Mouse (Mus musculus) kidney, postnatal 0 days (tissue): Measurements from ENCODE around the gene Aff1. TPM values are rescaled to one million over a fixed set of nuclear protein-coding genes. Genes with fewer than 3 reads are reported as not detected.
A peak's percentile ranks its signal among the peaks of the same experiment; 100 is the strongest.

ENCODE experiments used
- ATAC-seq: fragments of 200-750 bp; cut with Nextera tagmentation; replicated peaks from 2 replicates; pipeline ENCODE4 v1.8.0; 2017; ENCODE audit warnings: low read depth, moderate number of reproducible peaks, moderate TSS enrichment, moderate library complexity; ENCODE audit not compliant: low FRiP score
- DNase-seq: peaks from one replicate; pipeline ENCODE4 v3.0.0-alpha.2; 2016; ENCODE audit warnings: low spot score
- H3K27ac ChIP-seq: fragments of 300-500 bp; sonication (generic); 2 replicates; pipeline ENCODE4 v1.5.1; 2014; ENCODE audit warnings: mild to moderate bottlenecking
- H3K27me3 ChIP-seq: fragments of 300-500 bp; sonication (generic); 2 replicates; pipeline ENCODE4 v1.6.1; 2014; ENCODE audit warnings: low read length, mixed read lengths; ENCODE audit not compliant: insufficient read depth
- H3K36me3 ChIP-seq: fragments of 300-500 bp; sonication (generic); 2 replicates; pipeline ENCODE4 v1.6.1; 2014; ENCODE audit warnings: low read length, mixed read lengths; ENCODE audit not compliant: insufficient read depth
- H3K4me1 ChIP-seq: fragments of 300-500 bp; sonication (generic); replicated peaks from 2 replicates; pipeline ENCODE4 v1.6.1; 2014; ENCODE audit warnings: antibody characterized with exemption, low read length, mixed read lengths; ENCODE audit not compliant: insufficient read depth
- H3K4me2 ChIP-seq: fragments of 300-500 bp; sonication (generic); 2 replicates; pipeline ENCODE4 v1.6.1; 2014; ENCODE audit warnings: mild to moderate bottlenecking, low read length, moderate library complexity, mixed read lengths
- H3K4me3 ChIP-seq: fragments of 300-500 bp; sonication (generic); replicated peaks from 2 replicates; pipeline ENCODE4 v1.5.1; 2014; ENCODE audit warnings: low read depth, low read length
- H3K9ac ChIP-seq: fragments of 300-500 bp; sonication (generic); 2 replicates; pipeline ENCODE4 v1.6.1; 2014; ENCODE audit warnings: low read depth, low read length
- H3K9me3 ChIP-seq: fragments of 300-500 bp; sonication (generic); replicated peaks from 2 replicates; pipeline ENCODE4 v1.6.1; 2016; ENCODE audit warnings: low read length, inconsistent platforms, mixed read lengths
- CTCF ChIP-seq: IDR thresholded peaks from 2 replicates; pipeline ENCODE4 v1.5.1; 2016; ENCODE audit warnings: antibody characterized with exemption, low read depth, mild to moderate bottlenecking, moderate library complexity
- WGBS: fragments of 180-500 bp; shearing (Covaris S2); extraction: QIAGEN DNeasy Blood & Tissue Kit; methylation state at CpG from one replicate; pipeline ENCODE4 v1.1.7; 2014; 5-methylcytosine and 5-hydroxymethylcytosine counted together
- polyA plus RNA-seq: library from polyadenylated mRNA; unstranded; fragments of >200 nt; fragmentation: Nextera tagmentation; extraction: Ambion mirVana; gene quantifications from 2 replicates; pipeline ENCODE4 v1.2.1, GENCODE M21; 2015

Aff1 gene
- 12.3 and 14.3 TPM in 2 replicates for polyA plus RNA-seq

DNA sequence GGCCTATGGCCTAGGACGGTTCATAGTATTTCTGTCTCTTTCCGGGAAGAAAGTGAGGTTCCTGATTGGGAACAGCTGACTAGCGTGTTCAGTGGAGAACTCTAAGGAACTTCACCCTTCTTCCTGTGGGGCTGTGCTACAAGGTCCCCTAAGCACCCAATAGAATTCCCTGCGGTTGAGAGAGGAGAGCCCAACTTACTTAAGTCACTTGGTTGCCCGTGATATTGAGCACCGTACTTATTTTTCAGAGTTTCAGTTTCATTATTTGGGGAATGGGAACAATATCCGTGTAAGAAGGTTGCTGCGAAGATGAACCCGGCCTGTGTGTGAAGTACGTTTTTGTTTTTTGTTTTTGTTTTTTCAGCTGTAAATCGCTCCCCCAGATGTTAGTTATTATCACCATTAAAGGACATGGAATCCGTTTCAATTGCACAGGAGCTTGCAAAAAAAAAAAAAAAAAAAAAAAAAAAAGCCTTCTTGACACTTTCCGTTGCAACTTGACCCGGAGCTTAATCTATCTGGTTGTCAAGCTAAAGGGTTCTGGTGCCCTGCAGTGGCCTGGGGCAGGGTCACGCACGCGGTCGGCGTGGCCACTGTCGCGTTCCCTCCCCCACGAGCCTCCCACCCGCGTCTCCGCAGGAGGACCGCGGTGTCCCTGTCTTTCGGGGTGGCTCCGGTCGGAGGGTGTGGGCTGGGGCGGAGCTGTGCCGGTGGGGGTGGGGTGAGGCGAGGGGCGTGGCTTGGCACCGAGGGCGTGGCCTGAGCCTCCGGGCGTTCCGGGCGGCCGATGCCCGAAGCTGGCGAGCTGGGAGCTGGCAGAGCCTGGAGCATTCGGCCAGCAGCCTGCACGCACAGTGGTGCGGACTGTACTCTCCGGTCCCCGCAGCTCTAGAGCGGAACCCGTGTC lies at the start of gene Aff1:
Aff1 (plus strand) TSS at position 751 of the 907 bp plus-strand sequence.
- H3K4me2 ChIP-seq, result peak within 1 kb of the TSS; percentile 100
- DNase-seq (peak; percentile 76), ATAC-seq (peak; percentile 90)
- no peaks in the 10 kb centered on the region for H3K9me3 ChIP-seq
- 0 out of 2 replicates have a peak, but pooled peaks cover 5% of the 10 kb centered on the region for H3K4me1 ChIP-seq
- 3% methylated on average over 49 of the region's 50 CpGs for WGBS
- H3K36me3 ChIP-seq, result no peaks in the 10 kb centered on the region
- peak within 1 kb of the TSS; percentile 63 for H3K4me3 ChIP-seq
- TF ChIP-seq CTCF, result no peak
- H3K27me3 ChIP-seq, result 0 out of 2 replicates have a peak, but pooled peaks cover 3% of the 10 kb centered on the region
- peak within 1 kb of the TSS; percentile 77 for H3K27ac ChIP-seq
- H3K9ac ChIP-seq, result peak within 1 kb of the TSS; percentile 60

GRCm38 (mm10) chr5:103644167-103644566 lies 48.0 kb upstream of the Aff1 start:
- H3K4me3 ChIP-seq, result no peak overlapping the region
- H3K4me1 ChIP-seq, result no peaks in the 10 kb centered on the region
- TF ChIP-seq CTCF, result no peak
- no peak overlapping the region for H3K9ac ChIP-seq
- ATAC-seq, result no peak
- no peaks in the 10 kb centered on the region for H3K27me3 ChIP-seq
- H3K36me3 ChIP-seq, result no peaks in the 10 kb centered on the region
- peak; percentile 45 for DNase-seq
- H3K27ac ChIP-seq, result no peak overlapping the region
- H3K4me2 ChIP-seq, result no peak overlapping the region
- 97% methylated on average over 1 of the region's 1 CpGs for whole genome bisulfite sequencing
- H3K9me3 ChIP-seq, result no peaks in the 10 kb centered on the region

DNA sequence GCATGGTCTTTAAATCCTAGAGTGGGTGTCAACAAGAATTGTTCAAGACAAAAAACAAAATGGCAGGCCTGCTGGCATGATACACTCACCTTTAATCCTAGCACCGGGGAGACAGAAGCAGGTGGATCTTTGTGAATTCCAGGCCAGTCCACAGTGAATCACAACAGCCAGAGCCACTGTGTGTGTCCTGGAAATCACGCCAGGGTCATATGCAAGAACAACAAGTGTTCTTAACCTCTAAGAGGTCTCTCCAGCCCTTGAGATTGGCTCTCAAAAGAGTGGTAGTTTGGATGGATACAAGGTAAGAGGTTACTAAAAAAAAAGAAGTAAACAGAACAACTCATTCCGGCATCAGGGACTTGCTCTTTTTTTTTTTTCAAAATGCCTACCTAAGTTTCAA lies 44.9 kb upstream of the Aff1 start:
- 81% methylated on average over 3 of the region's 3 CpGs for WGBS
- Histone ChIP-seq H3K27ac (no peak overlapping the region), H3K27me3 (no peaks in the 10 kb centered on the region), H3K9me3 (no peaks in the 10 kb centered on the region), H3K36me3 (no peaks in the 10 kb centered on the region), H3K4me3 (no peak overlapping the region), H3K4me2 (no peak overlapping the region), H3K4me1 (no peaks in the 10 kb centered on the region), H3K9ac (no peak overlapping the region)
- no peak for TF ChIP-seq CTCF
- ATAC-seq (no peak), DNase-seq (no peak)

DNA sequence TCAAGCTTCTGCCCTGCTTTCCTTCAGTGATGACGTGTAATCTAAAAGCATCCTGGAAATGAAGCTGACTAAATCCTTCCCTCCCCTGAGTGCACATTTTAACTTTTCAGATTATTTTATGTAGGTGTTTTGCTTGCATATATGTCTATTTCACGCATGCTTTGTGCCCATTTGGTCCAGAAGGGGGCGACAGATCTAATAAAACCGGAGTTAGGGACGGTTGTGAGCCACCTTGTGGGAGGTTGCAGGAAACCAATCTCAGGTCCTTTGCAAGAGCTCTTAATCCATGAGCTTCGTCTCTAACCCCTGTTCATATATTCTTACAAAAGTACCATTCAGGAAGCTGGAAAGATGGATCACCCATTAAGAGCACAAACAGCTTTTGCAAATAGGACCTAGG lies 37.9 kb upstream of the Aff1 start:
- DNase-seq (peak; percentile 79), ATAC-seq (no peak)
- Histone ChIP-seq H3K36me3 (no peaks in the 10 kb centered on the region), H3K27ac (no peak overlapping the region), H3K4me3 (no peak overlapping the region), H3K4me2 (no peak overlapping the region), H3K9me3 (no peaks in the 10 kb centered on the region), H3K4me1 (no peaks in the 10 kb centered on the region), H3K27me3 (no peaks in the 10 kb centered on the region), H3K9ac (no peak overlapping the region)
- 39% methylated on average over 6 of the region's 6 CpGs for WGBS
- TF ChIP-seq CTCF, result peak; percentile 86

DNA sequence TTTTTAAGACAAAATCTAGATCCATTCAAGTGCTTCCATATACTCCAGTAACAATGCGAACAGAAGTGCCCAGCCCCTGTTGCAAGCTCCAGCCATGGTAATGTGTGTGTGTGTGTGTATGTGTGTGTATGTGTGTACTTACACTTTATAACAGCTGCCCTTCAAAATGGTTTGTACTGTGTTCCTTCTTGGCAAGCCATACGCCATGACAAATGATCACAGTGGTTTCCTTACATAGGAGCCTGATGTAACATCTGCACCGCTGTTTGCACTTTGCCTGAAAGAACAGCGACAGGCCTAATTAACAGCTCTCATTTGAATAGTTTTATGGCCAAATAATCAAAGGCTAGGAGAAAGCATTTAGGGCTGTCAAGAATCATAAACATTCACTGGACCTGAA lies 37.4 kb upstream of the Aff1 start:
- DNase-seq (peak; percentile 46), ATAC-seq (0 out of 2 replicates have a peak, but pooled peaks have one; percentile 4)
- no peak overlapping the region; the same call in 1 of the 2 replicates for H3K4me3 ChIP-seq

DNA sequence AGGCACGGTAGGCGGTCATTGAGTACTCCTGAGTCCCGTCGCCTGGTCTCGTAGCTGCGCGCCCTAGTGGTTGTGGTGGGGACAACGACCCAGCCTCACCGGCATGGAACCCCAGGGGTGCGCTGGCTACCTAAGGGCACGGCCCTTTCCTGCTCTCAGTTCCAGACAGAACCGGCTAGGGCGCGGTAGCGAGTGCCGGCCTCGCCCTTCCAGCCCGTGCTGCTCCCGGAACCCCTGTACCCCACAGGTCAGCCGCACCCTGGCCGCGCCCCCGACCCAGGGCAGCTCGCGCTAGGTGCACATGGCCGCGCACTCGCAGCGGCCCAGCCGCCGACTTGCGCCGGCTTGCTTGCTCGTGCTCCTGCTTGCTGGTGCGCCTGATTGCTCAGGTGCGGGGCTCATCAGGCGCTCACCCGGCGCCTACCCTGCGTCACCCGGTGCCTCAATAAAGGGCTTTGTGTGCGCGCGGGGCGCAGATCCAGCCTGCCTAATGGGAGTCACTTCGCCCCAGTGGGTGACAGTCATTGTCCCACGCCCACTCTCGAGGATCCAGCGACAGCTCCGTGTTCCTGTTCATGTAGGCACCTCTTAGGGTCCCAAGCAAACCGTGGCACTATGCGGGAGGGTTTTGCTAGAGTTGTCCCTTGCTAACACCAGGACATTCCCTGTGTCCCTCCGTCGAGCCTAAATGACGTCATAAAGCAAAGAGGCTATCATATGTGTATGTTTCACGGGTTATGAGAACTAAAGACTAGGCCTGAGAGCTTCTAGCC lies 36.6 kb upstream of the Aff1 start, which contains the start of gene 1700016H13Rik:
1700016H13Rik (minus strand) TSS at position 665 of the 773 bp plus-strand sequence.
- H3K4me1 ChIP-seq, result no peaks in the 10 kb centered on the region
- no peak within 1 kb of the TSS for H3K27ac ChIP-seq
- no peaks in the 10 kb centered on the region for H3K9me3 ChIP-seq
- H3K36me3 ChIP-seq, result no peaks in the 10 kb centered on the region
- ATAC-seq (peak; percentile 85), DNase-seq (peak; percentile 67)
- 2% methylated on average over 37 of the region's 56 CpGs for WGBS
- peak; percentile 60 for TF ChIP-seq CTCF
- peak within 1 kb of the TSS; percentile 60 for H3K9ac ChIP-seq
- H3K27me3 ChIP-seq, result no peaks in the 10 kb centered on the region
- peak within 1 kb of the TSS; percentile 55 for H3K4me3 ChIP-seq
- H3K4me2 ChIP-seq, result peak within 1 kb of the TSS; percentile 99

More for the DNA sequence above, 37.4 kb upstream of the Aff1 start:
- Histone ChIP-seq H3K4me2 (peak overlapping the region; percentile 99), H3K9ac (no peak overlapping the region), H3K27me3 (no peaks in the 10 kb centered on the region), H3K4me1 (no peaks in the 10 kb centered on the region), H3K9me3 (no peaks in the 10 kb centered on the region), H3K36me3 (no peaks in the 10 kb centered on the region), H3K27ac (no peak overlapping the region)
- no peak for TF ChIP-seq CTCF
- 41% methylated on average over 4 of the region's 4 CpGs for WGBS
